Mouse (Mus musculus) brain, embryonic 14.5 days (tissue): Measurements from ENCODE around the gene Fam216a.

Experiments used
- CTCF ChIP-seq: fragments of 200-500 bp; IDR thresholded peaks from 2 replicates; pipeline ENCODE4 v1.5.1; 2012; ENCODE audit warnings: inconsistent platforms, mild to moderate bottlenecking, moderate library complexity, borderline replicate concordance; ENCODE audit not compliant: insufficient read depth, insufficient read length; ENCODE audit errors: extremely low read depth
- POLR2A ChIP-seq: fragments of 200-500 bp; IDR thresholded peaks from 2 replicates; pipeline ENCODE4 v1.6.1; 2012; ENCODE audit warnings: mild to moderate bottlenecking, inconsistent platforms, borderline replicate concordance; ENCODE audit not compliant: poor library complexity, insufficient read depth, insufficient read length, severe bottlenecking; ENCODE audit errors: extremely low read depth

DNA sequence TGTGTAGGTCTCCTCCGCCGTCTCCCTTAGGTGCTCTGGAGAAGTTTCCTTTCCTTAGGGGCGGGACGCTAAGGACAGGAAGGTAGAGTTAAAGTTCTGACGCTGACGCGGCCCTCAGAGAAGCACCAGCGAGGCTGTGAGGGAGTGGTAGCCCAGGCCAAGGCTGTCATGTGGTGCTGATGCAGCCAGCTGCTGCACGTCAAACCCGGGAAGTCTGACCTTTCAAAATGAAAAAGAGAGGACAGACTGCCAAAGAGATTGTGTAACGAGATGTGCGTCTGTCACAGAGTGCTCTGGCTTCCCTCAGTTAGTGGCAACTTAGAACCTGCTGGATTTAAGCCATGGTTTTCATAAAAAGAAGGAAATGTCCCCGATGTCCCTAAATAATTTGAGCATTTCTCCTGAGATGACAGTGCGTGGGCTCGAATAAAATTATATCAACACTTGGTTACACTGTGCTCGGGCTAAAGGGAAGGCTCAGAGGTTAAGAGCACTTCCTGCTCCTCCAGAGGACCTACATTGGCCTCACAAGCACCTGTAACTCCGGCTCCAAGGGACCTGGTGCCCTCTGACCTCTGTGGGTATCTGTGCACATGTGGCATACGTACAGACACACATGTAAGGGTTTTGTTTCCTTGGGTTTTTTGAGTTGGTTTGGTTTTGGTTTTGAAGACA, 28.6 kb upstream of the Fam216a start:
- TF ChIP-seq CTCF (no peak), POLR2A (no peak)
